Mouse (Mus musculus) c-Kit-negative CD71-positive TER-119-positive erythroid progenitor cells, embryonic 14.5 days (primary cell): Measurements from ENCODE around the gene Acmsd.
"Not testable (repeated sequence)": the region's sequence is repeated elsewhere in the genome, so short reads cannot be mapped to it uniquely, and the experiment has no call there.

Source experiments
- DNase-seq: peaks from one replicate; pipeline ENCODE4 v3.0.0-alpha.2; 2013; ENCODE audit warnings: low read depth, low spot score

Acmsd gene

GRCm38 (mm10) chr1:127729096-127729495, at the start of gene Acmsd:
Gene Acmsd (plus strand): TSS chr1:127729413.
- no peak for DNase-seq

DNA sequence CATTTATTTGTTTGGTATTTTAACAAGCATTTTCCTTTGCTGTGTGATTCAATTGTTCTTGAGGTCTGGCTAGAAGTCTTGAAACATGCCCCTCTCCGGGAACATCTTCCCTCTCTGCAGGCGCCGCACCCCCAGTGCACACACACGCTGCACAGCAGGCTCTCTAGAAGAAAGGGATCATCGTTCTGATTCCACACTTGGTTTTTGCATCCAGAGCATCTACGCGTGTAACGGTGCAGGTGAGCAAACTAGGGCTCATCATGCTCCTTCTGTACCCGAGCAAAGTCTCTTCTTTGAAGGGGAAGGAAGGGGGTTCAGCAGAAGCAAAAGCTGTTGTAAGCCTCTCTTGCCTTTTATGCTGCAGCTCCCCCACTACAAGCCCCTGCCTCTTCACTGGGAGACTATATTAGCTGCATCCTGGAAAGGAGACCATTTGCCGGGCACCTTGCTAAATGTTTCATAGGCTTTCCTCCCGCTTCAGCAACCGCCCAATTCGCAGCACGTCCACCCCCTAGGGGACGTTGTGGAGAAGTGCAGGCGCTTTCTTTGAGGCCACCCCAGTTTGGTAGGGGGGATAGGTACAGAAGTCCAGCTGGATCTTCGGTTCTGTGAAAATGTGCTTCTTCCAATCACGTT, 49.6 kb upstream of the Acmsd start, which contains the start of gene Tmem163:
TSS of gene Tmem163 (minus strand) at position 51 of the 636 bp plus-strand sequence.
- DNase-seq, result no peak

GRCm38 (mm10) chr1:127696533-127696932, 32.7 kb upstream of the Acmsd start:
- peak; percentile 24 for DNase-seq

- no peak for DNase-seq
These were observed 27.0 kb upstream of the Acmsd start for GRCm38 (mm10) chr1:127702187-127702586.

DNA sequence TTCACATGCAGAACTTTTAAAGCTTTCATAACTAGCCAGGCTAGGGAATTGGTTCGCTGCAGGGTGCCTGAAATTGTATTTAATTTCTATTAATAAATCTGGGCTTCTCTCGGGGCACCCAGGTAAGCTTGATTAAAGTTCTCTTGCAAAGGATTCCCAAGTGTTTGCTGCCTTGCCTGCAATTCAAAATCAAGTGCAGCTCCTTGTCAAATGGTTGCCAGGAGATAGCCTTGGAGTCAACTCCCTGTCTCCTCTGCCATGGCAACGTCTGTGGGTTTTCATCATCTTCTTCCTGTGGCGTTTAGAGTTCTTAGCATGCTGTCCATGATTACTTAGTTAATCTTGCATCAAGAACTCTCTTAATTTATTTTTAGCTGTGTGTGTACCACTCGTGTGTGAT, 22.9 kb upstream of the Acmsd start:
- no peak for DNase-seq

DNA sequence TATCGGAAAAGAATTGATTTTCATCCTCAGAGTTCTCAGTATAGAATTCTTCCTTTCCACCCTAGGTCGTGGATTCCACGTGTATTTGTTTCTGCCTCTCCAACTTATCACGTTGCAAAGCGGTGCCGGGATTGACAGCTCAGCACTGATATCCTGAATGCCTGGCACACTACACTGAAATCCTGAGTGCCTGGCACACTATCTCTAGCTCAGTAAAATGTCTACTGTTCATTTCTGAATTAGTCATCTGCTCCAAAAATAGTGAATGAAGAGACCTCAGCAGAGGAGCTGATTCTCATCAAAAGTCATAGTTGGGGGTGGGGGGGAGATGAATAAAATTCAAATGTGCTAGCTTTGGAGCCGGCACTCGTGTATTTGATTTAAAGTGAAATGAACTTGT, 12.8 kb upstream of the Acmsd start:
- DNase-seq, result no peak

DNA sequence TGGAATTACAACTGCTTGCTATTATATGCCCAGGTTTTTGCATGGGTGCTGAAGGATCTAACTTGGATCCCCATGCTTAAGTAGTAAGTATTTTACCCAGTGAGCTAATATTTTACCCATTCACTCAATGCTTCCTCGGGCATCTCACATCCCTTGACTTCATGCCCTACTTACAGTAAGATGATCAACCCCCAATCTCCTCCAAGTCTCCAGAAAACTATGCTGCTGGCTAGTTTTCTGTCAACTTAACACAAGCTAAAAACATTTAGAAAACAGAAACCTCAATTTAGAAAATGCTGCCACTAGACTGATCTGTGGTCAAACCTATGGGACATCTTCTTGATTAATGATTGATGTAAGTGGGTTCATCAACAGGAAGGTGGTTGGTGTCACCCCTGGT, 10.9 kb upstream of the Acmsd start:
- no peak for DNase-seq

DNA sequence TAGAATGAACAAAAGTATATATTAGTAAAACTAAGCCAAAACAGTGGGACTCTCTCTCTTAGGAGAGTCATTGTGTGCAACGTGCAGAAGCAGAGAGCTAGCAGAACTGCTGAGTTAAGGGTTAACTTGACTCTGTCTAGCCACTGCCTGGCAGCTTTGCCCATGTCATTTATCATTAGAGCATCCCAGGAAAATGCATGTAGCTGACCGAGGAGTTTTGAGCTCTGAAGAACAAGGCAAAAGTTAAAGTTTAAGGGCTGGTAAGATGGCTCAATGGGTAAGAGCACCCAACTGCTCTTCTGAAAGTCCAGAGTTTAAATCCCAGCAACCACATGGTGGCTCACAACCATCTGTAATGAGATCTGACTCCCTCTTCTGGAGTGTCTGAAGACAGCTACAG, 5.6 kb upstream of the Acmsd start:
- DNase-seq, result no peak

GRCm38 (mm10) chr1:127731086-127731485, 1.9 kb downstream of the Acmsd start:
- DNase-seq, result no peak

DNA sequence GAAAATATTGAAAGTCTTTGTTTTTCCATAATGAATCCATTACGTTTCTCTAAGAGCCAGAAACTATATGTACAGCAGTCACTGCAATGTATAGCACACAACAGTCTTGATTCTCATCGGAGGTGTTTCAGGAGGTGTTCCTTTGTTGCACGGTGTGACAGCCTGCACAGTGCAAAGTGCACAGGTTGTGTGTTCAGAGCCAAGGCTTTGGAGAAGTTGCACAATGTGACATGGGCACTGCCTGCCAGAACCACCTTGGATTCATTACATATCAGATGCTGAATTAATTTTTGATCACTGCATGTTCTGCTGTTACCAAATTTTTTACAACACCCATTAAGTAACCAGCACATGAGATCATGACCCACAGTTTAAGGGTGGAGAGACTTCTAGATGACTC, 3.2 kb downstream of the Acmsd start:
- DNase-seq, result no peak

DNA sequence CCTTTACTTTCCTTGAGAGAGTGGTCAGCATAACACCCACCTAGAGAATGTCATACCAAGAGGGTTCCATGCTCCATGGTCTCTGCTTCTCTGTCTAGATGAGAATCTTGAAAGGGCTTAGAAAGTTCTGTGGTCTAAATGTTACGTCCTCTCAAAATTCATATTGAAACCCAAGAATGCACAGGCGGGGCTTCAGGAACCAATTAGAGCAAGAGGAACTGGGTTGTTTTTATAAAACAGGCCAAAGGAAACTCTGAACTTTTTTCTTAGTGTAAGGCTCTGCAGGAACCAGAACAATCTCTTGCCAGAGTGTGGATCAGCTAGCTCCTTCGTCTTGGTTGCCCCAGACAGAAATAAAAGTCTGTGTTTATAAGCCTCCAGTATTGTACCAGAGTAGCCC, 3.6 kb downstream of the Acmsd start:
- no peak for DNase-seq

DNA sequence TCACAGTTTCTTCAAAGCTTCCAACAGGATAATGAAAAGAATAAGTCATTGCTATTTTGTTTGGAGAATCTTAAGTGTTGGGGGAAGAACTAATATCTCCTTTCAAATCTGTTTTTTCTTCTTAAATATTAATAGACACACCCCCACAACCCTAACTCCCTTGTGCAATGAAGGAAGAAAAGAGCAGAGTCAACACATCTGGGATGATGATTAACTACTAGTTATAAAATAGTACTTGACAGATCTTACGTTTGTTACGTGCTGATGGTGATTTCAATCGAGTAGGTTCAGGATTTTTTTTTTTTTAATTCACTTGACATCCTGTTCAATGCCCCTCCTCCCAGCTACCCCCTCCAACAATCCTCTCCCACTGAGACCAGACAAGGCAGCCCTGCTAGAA, 6.1 kb downstream of the Acmsd start:
- DNase-seq, result no peak

GRCm38 (mm10) chr1:127750401-127751102, 21.3 kb downstream of the Acmsd start:
- DNase-seq, result no peak

DNA sequence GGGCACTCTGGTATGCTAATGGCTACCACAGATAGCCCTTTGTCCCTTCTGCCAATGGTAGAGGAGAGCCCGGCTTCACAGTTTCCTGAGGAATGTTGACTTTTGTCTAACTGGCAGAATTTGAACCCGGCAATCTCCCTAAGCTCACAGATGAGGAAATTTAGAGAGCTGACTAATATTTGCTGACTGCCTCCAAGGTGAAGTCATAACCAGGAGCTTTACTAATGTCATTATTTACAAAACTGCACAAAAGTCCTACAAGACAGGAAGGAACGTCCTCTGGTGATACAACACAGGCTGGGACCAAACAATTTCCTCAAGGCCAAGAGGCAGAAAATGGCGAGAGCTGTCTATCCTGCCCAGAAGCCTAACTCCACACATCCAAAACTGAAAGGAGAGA, 26.6 kb downstream of the Acmsd start:
- DNase-seq, result no peak

DNA sequence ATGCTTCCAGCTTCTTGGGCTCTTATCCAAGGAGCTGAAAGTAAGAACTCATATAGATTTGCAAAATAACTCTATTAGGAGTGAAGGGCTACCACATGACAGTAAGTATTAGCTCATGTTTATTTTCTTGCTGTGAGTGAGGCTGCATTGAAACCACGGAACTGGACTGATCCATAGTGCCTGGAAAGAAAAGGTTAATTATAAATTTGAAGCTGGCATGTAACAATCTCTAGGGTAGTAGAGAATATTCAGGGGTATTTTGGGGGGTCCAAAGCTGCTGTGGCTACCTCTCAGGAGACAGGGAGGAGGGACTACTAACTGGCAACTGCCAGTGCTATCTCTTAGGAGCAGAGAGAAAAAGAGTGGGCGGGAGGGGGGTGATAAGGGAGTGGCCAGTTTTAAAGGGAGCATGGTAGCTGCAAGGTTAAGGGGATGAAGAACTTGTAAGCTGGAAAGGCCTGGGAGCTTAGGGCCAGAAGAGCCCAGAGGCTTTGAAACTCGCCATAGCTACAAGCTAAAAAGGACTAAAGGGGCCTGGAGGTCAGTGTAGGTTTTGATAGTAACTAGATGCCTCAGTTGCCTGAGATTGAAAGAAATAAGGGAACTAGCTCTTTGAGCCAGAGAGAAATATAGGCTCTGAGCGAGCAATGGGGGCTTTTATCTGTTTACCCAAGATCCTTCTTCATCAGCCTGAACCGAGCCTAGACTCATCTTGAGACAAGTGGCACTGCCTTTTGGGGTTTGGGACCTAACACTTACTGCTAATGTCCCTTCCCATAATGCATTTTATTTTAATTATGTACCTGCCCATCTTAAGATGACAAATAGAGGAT, 27.3 kb downstream of the Acmsd start:
- DNase-seq, result peak; percentile 85

GRCm38 (mm10) chr1:127757164-127757545, 27.9 kb downstream of the Acmsd start:
- DNase-seq, result not testable (repeated sequence)

GRCm38 (mm10) chr1:127765468-127765867, 36.3 kb downstream of the Acmsd start:
- no peak for DNase-seq

DNA sequence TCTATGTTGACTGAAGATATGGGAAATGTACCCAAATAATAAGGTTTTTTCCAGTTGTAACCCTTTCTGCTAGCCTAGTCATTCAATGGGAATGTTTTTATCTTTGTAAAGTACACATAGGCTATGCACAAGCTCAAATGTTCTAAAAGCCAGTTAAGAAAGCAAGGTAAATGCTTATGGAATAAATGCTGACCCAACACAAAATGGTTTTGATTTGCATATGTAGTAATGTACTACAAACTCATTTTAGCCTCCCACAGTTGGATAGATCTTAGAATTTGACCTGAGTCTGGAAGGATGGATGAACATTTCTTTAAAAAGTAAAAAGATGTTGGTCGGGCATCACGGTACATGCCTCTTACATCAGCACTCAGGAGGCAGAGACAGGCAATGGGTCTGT, 37.5 kb downstream of the Acmsd start:
- no peak for DNase-seq

- no peak for DNase-seq
These were observed 44.1 kb downstream of the Acmsd start for GRCm38 (mm10) chr1:127773198-127773802.

GRCm38 (mm10) chr1:127773803-127774500, 44.7 kb downstream of the Acmsd start, which contains the start of gene Ccnt2:
Gene Ccnt2 (plus strand): TSS chr1:127774164.
- peak; percentile 96 for DNase-seq

- no peak for DNase-seq
These were observed 45.3 kb downstream of the Acmsd start for GRCm38 (mm10) chr1:127774501-127774880.
